Mouse (Mus musculus) regulatory T cell (primary cell): ENCODE measurements at regions not wholly inside any gene's neighbourhood (a gene's known extent, or its start where the extent isn't known, plus 50 kb on each side); places are given as distances from the start of the nearest gene placed in this dataset.

Experiments used
- in situ Hi-C: fragments of 300-600 bp; cut with MboI, MseI; formaldehyde crosslinking; loops from one replicate; pipeline ENCODE4 v1.15.1; 2025; ENCODE audit warnings: high pct_unique_total_duplicates

- in situ Hi-C loops: no loop called here
Observed at GRCm38 (mm10) chr3:38134425-38134824, 350.2 kb downstream of the Ankrd50 start.

- in situ Hi-C loops: no loop called here
Observed at GRCm38 (mm10) chr3:38131887-38132220, 352.8 kb downstream of the Ankrd50 start.

GRCm38 (mm10) chr3:38131176-38131886 lies 353.3 kb downstream of the Ankrd50 start:
- in situ Hi-C loops: no loop called here

- in situ Hi-C loops: no loop called here
Observed at GRCm38 (mm10) chr3:38130088-38130487, 354.6 kb downstream of the Ankrd50 start.

GRCm38 (mm10) chr3:38129167-38129500 lies 355.5 kb downstream of the Ankrd50 start:
- in situ Hi-C loops: no loop called here

- in situ Hi-C loops: no loop called here
Observed at GRCm38 (mm10) chr3:38128486-38129166, 356.0 kb downstream of the Ankrd50 start.

GRCm38 (mm10) chr3:38116071-38116787 lies 368.4 kb downstream of the Ankrd50 start:
- in situ Hi-C loops: no loop called here

- in situ Hi-C loops: no loop called here
Observed at GRCm38 (mm10) chr3:38112568-38112967, 372.1 kb downstream of the Ankrd50 start.

- in situ Hi-C loops: no loop called here
Observed at GRCm38 (mm10) chr3:38105022-38105857, 379.4 kb downstream of the Ankrd50 start.

- in situ Hi-C loops: no loop called here
Observed at GRCm38 (mm10) chr3:38104418-38104817, 380.1 kb upstream of the Gm5148 start.

- in situ Hi-C loops: no loop called here
Observed at GRCm38 (mm10) chr3:38102985-38103384, 378.7 kb upstream of the Gm5148 start.

- in situ Hi-C loops: no loop called here
Observed at GRCm38 (mm10) chr3:38102181-38102580, 377.9 kb upstream of the Gm5148 start.

GRCm38 (mm10) chr3:38094370-38094979 lies 370.2 kb upstream of the Gm5148 start:
- in situ Hi-C loops: no loop called here

- in situ Hi-C loops: no loop called here
Observed at GRCm38 (mm10) chr3:38084548-38084947, 360.3 kb upstream of the Gm5148 start.

- in situ Hi-C loops: no loop called here
Observed at GRCm38 (mm10) chr3:38082386-38082785, 358.1 kb upstream of the Gm5148 start.

- in situ Hi-C loops: no loop called here
Observed at GRCm38 (mm10) chr3:38076835-38077234, 352.5 kb upstream of the Gm5148 start.

- in situ Hi-C loops: no loop called here
Observed at GRCm38 (mm10) chr3:38073946-38074345, 349.7 kb upstream of the Gm5148 start.

- in situ Hi-C loops: no loop called here
Observed at GRCm38 (mm10) chr3:38055627-38056026, 331.3 kb upstream of the Gm5148 start.

- in situ Hi-C loops: no loop called here
Observed at GRCm38 (mm10) chr3:38052941-38053340, 328.7 kb upstream of the Gm5148 start.

- in situ Hi-C loops: no loop called here
Observed at GRCm38 (mm10) chr3:38051748-38052147, 327.5 kb upstream of the Gm5148 start.

GRCm38 (mm10) chr3:38050856-38051255 lies 326.6 kb upstream of the Gm5148 start:
- in situ Hi-C loops: no loop called here

GRCm38 (mm10) chr3:38050366-38050765 lies 326.1 kb upstream of the Gm5148 start:
- in situ Hi-C loops: no loop called here
